Mouse (Mus musculus): ENCODE data around the gene Thrap3.

GRCm38 (mm10) chr4:126157562-126157961 is 45.0 kb downstream of the Thrap3 start:
- TF ChIP-seq CTCF (IDR thresholded peaks at IDR 0.05; ENCODE audit: control insufficient read depth, insufficient read depth, low read length) (peak; percentile 41), POLR2A (IDR thresholded peaks at IDR 0.05; ENCODE audit: borderline replicate concordance, control insufficient read depth, low read depth, low read length) (no peak)

Measured in bone marrow, adult 2 months (tissue).